Mouse (Mus musculus) brain, embryonic 14.5 days (tissue): ENCODE measurements around the gene Pcbp3. TPM values are rescaled to one million over a fixed set of nuclear protein-coding genes. Genes with fewer than 3 reads are reported as not detected.

Source experiments
- DNase-seq: peaks from one replicate; pipeline ENCODE4 v3.0.0-alpha.2; 2011; ENCODE audit warnings: low read depth
- CTCF ChIP-seq: fragments of 200-500 bp; IDR thresholded peaks from 2 replicates; pipeline ENCODE4 v1.5.1; 2012; ENCODE audit warnings: inconsistent platforms, mild to moderate bottlenecking, moderate library complexity, borderline replicate concordance; ENCODE audit not compliant: insufficient read depth, insufficient read length; ENCODE audit errors: extremely low read depth
- POLR2A ChIP-seq: fragments of 200-500 bp; IDR thresholded peaks from 2 replicates; pipeline ENCODE4 v1.6.1; 2012; ENCODE audit warnings: mild to moderate bottlenecking, inconsistent platforms, borderline replicate concordance; ENCODE audit not compliant: poor library complexity, insufficient read depth, insufficient read length, severe bottlenecking; ENCODE audit errors: extremely low read depth
- polyA plus RNA-seq: library from polyadenylated mRNA; depleted of rRNA; stranded (reverse); fragments of >200 nt; gene quantifications from 2 replicates; pipeline ENCODE4 v1.2.3, GENCODE M21; 2012; rRNA removed

Pcbp3 gene
- polyA plus RNA-seq, 1 experiment = 39.0 TPM

DNA sequence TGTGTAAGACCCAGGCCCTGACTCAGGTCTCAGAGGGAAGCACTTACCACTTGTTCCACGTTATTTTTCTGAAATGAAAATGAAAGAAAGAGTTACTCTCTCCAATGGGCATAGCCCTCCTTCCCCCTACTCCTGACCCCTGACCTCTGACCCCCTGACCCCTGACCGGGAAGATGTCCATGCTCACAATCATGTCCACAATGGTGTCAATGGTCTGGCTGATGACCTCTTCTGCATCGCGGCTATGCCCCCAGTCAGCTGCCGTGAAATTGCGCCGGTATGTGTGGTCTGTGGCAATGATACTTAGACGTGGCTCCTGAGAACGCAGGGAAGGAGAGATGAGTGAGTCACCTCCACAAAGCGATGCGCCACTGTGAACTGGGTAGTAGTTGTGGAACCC is 240.5 kb downstream of the Pcbp3 start:
- DNase-seq = no peak
- TF ChIP-seq POLR2A = no peak

DNA sequence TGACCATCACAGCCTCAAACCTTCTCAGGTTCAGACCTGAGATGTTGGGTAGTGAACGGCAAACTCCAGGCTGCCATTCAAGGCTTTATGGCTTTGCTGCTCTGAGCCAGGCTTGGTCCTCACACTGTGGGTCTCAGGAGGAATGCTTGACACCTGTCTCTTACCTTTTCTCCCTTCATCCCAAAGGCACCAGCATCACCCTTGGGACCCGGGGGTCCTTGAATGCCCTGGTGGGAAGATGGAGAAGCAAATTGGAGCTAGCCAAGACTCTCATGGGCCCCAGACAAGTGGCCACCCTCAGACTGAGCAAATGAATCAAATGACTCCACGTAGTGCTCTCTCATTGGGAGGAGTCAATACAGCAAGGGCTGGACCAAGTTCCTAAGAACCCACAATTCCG is 244.1 kb downstream of the Pcbp3 start:
- TF ChIP-seq CTCF = no peak
- no peak for TF ChIP-seq POLR2A
- no peak for DNase-seq

DNA sequence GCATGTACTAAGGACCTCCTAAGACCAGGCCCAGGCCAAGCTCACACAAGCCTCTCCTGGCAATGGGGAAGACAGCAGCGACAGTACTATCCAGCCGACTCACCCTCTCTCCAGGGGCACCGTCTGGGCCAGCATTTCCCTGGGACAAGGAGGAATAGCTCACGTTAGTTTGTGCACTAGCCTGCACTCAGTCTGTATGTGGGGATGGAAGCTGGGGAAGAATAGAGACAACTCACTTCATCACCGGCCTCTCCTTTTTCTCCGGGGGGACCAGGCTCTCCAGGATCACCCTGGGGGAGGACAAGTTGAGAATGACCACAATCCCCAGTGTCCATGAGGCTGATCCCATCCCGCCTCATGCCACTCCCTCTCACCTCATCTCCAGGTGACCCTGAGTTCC is 244.7 kb downstream of the Pcbp3 start:
- TF ChIP-seq CTCF = no peak
- TF ChIP-seq POLR2A = no peak
- no peak for DNase-seq

DNA sequence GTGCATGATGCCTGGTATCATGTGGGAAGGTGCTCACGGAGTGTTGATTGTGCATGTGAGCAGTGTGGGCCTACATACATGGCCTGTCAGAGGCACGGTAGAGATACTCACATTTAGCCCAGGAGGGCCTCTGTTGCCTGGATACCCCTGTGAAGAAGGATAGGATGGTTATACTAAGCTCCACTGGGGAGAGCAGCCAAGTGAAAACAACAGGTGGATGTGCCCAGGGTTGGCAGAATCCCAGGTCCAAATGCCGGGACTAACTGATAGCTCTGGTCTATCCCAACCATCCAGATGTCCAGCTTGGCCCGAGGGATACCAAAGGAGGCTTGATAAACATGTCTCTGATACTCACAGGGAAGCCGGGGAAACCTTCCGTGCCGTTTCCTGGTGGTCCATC is 247.4 kb downstream of the Pcbp3 start:
- DNase-seq = no peak
- TF ChIP-seq CTCF = no peak
- TF ChIP-seq POLR2A = no peak

DNA sequence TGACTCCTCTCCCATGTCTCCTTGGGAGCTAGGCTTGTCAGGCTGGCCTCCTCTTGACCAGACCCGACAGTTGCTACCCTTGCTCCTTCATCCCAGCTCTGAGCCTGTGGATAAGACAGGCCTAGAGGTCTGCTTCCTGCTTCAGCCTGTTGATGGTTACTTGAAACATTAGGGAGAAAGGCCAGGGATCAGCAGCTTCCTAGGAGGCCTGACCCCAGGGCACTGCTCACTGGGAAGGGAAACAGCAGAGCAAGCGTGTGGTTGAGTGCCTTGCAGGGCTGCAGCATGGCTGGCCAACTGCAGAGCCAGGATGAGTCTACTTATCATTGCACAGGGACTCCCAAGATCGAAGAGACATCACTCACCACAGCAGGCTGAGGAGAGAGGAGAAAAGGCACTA is 249.2 kb downstream of the Pcbp3 start:
- no peak for DNase-seq
- no peak for TF ChIP-seq CTCF
- no peak for TF ChIP-seq POLR2A

Other genes starting within 250 kb of the Pcbp3 start
- 30.4 and 47.4 TPM in 2 replicates for gene Col6a1, start 235.7 kb downstream of the Pcbp3 start, polyA plus RNA-seq
- 67.3 and 79.2 TPM in 2 replicates for gene Slc19a1, start 70.4 kb upstream of the Pcbp3 start, polyA plus RNA-seq
- 24.5 and 45.2 TPM in 2 replicates for gene Col18a1, start 204.7 kb upstream of the Pcbp3 start, polyA plus RNA-seq